Mouse (Mus musculus) cortical plate, adult 2 months (tissue): Measurements from ENCODE around the gene Gm21988. TPM values are rescaled to one million over a fixed set of nuclear protein-coding genes. Genes with fewer than 3 reads are reported as not detected.

Experiments used
- H3K27ac ChIP-seq: fragments of 200-500 bp; 2 replicates; pipeline ENCODE4 v1.5.1; 2012; ENCODE audit warnings: low read length, control low read depth, inconsistent platforms; ENCODE audit not compliant: insufficient read depth
- H3K4me1 ChIP-seq: fragments of 200-500 bp; 2 replicates; pipeline ENCODE4 v1.6.1; 2011; ENCODE audit warnings: low read length; ENCODE audit not compliant: control insufficient read depth, insufficient read depth
- H3K4me3 ChIP-seq: fragments of 200-500 bp; 2 replicates; pipeline ENCODE4 v1.5.1; 2011; ENCODE audit warnings: mild to moderate bottlenecking, low read length, control low read depth; ENCODE audit not compliant: insufficient read depth
- CTCF ChIP-seq: fragments of 200-500 bp; IDR thresholded peaks from 2 replicates; pipeline ENCODE4 v1.5.1; 2011; ENCODE audit warnings: mild to moderate bottlenecking, control low read depth, low read length; ENCODE audit not compliant: insufficient read depth; ENCODE audit errors: extremely low read depth
- POLR2A ChIP-seq: fragments of 200-500 bp; IDR thresholded peaks from 2 replicates; pipeline ENCODE4 v1.6.1; 2011; ENCODE audit warnings: mild to moderate bottlenecking, low read length, control low read depth; ENCODE audit not compliant: insufficient read depth; ENCODE audit errors: extremely low read depth
- polyA plus RNA-seq: library from polyadenylated mRNA; depleted of rRNA; stranded (reverse); fragments of >200 nt; gene quantifications from 2 replicates; pipeline ENCODE4 v1.2.3, GENCODE M21; 2012

Gene Gm21988
- polyA plus RNA-seq, 1 experiment: 10.0 TPM

DNA sequence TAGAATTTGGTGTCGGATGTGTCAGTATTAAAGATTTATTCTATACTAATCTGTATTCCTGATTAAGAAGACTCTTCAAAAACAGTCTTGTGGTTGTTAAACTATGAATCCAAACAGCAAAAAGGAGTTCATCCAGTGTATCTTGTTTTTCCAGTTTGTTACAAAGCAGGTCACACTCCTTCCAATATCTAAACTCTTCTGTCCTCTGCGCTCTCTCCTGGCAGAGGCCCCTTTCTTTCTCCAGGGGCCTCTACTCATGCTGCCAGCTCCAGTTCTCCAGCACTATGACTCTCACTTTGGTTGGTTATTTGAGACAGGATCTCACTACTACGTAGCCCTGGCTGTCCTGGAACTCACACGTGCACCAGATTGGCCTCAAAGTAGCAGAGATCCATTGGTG is 26.2 kb upstream of the Gm21988 start:
- H3K27ac ChIP-seq: no peak overlapping the region
- TF ChIP-seq CTCF (no peak), POLR2A (no peak)
- H3K4me3 ChIP-seq: no peak overlapping the region
- H3K4me1 ChIP-seq: no peaks in the 10 kb centered on the region

GRCm38 (mm10) chr11:70265252-70265651 is 25.6 kb upstream of the Gm21988 start:
- H3K4me3 ChIP-seq: no peak overlapping the region
- no peaks in the 10 kb centered on the region for H3K4me1 ChIP-seq
- no peak overlapping the region for H3K27ac ChIP-seq
- TF ChIP-seq CTCF (no peak), POLR2A (no peak)

DNA sequence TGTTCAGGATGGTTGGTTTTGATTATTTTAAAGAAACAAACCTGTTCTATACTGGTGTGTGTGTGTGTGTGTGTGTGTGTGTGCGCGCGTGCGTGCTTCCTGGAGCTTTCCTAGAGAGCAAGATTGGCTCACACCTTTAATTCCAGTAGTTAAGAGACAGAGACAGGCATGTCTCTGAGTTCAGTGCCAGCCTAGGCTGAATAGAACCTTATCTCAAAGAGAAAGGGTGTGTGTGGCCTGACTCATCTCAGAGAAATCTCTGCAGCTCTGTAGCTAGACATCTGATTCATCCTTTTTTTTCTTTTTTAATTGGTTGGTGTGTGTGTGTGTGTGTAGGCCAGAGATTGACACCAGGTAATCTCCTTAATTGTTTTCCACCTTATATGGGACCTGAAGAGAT is 19.4 kb upstream of the Gm21988 start:
- Histone ChIP-seq H3K4me3 (no peak overlapping the region), H3K27ac (no peak overlapping the region), H3K4me1 (no peaks in the 10 kb centered on the region)
- TF ChIP-seq CTCF: no peak
- TF ChIP-seq POLR2A: no peak

DNA sequence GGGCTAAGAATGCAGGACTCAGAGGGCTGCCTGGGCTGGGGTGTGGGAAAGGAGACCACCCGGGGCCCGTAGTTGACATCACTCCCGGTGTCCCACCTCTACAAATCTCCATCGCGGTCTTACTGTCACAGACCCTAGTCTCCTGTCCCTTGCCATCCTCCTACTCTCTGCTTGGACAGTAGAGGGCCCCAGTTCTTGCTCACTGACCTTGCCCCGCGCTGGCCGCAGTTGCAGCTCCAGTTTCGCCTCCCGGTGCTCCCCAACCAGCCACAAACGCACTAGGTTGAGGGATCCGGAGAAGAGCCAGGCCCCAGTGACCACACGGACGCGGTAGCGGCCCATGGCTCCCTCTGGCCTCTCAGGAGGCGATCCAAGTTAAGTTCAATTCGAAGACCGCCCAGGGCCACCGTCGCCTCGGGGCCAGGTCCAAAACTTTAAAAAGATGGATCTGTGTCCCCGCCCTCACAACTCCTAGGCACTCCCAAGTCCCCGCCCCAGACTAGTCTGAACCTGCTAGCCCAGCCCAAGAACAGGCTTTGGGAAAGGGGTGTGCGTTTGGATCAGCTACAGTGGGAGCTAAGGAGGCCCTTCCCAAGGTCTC is 15.4 kb upstream of the Gm21988 start, which contains the start of gene Alox12:
Gene Alox12, minus strand, starts transcription at position 423 of the 601 bp plus-strand sequence.
- TF ChIP-seq CTCF: peak; percentile 22; the same call in 1 of the 2 replicates
- TF ChIP-seq POLR2A: no peak
- Histone ChIP-seq H3K27ac (no peak within 1 kb of the TSS), H3K4me1 (no peaks in the 10 kb centered on the region), H3K4me3 (no peak within 1 kb of the TSS)

DNA sequence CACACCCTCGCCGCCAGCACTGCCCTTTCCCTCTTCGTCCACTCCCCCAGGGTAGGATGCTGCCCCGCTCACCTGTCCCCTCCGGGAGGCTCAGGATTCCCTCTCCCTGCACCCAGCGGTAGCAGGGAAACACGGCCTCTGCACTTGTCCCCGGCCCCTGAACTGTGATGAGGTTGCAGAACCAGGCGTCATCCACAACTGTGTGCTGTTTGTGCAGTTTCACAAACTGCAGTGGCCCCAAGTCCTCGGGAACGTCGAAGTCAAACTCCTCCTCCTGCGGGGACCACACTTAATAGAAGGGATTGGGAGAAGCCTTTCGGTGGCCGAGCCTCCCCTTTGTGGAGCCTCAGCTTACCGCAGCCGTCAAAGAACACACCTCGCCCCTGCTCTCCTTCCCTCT is 14.7 kb upstream of the Gm21988 start:
- Histone ChIP-seq H3K4me1 (no peaks in the 10 kb centered on the region), H3K27ac (no peak overlapping the region), H3K4me3 (no peak overlapping the region)
- no peak for TF ChIP-seq CTCF
- no peak for TF ChIP-seq POLR2A

DNA sequence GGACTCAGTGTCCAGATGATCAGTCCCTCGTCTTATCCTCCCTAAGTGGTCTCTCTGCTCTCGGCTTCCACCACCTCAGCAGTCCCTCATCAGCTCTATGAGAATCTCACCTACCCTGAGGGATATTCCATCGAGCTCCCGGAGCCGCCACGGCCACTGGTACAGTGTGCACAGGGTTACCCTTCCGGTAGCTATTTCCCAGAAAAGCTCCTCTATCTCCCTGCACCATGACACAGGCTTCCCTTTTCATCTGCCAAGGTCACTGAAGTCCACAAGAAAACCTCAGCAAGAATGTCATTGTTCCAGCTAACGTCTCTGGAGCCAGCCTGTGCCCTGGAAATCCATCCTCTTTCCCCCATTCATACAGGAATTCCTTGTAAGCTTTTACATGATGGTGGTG is 12.2 kb upstream of the Gm21988 start:
- Histone ChIP-seq H3K4me1 (no peaks in the 10 kb centered on the region), H3K27ac (no peak overlapping the region), H3K4me3 (no peak overlapping the region)
- TF ChIP-seq CTCF (no peak), POLR2A (no peak)

GRCm38 (mm10) chr11:70250150-70250549 is 10.5 kb upstream of the Gm21988 start:
- Histone ChIP-seq H3K27ac (no peak overlapping the region), H3K4me1 (no peaks in the 10 kb centered on the region), H3K4me3 (no peak overlapping the region)
- TF ChIP-seq CTCF (no peak), POLR2A (no peak)

DNA sequence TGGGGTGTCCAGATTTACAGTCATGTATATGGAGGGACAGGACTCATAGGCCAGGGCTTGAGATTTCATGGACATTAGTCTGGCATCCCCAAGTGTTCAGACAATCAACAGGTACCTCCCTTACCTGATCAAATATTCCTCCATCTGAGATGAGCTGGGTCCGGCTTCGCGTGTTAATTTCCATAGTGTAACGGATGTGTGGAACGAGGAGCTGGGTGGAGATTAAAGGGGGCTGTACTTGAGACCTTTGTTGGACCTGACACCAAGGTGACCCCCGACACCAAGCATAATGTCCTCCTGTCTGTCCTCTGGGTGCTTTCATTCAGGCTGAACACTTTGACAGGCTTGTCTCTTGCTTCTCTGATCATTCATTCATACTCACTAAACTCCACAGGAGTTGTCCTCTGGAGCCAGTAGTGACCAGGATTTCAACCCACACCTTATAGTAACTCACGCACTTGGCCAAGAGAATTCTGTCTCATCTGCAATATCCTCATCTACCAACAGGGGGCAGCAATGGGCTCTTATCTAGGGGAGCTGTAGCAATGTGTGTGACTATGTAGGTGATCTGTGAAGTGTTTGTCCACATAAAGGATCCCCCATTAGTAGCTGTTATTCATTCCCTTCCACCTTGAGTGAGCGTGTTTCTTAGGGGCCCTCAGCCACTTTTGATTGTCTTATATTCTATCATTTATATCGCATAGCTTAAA is 7.7 kb upstream of the Gm21988 start:
- no peak overlapping the region for H3K27ac ChIP-seq
- TF ChIP-seq POLR2A (no peak), CTCF (peak; percentile 65)
- H3K4me1 ChIP-seq: no peaks in the 10 kb centered on the region
- no peak overlapping the region for H3K4me3 ChIP-seq

DNA sequence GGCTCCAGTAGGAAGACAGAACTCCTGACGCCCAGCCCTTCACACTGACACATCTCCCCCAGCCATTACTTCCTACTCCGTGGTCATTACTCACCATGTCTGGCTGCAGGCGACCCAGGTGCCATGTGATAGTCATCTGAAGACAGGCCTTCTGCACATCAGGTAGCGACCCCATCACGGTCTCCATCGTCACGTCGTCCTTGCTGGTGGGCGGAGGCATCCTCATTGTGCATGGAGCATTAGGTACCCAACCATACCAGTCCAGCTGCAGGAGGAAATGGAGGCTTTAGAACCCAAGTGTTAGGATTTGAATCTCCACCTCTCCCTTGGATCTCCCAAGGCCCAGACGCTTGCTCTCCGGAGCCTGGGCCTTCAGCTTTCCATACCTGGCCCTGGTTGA is 3.0 kb upstream of the Gm21988 start:
- TF ChIP-seq CTCF (no peak), POLR2A (no peak)
- H3K4me3 ChIP-seq: no peak overlapping the region
- H3K27ac ChIP-seq: no peak overlapping the region
- H3K4me1 ChIP-seq: no peaks in the 10 kb centered on the region
